Mouse (Mus musculus) kidney, embryonic 14.5 days (tissue): ENCODE data around the gene Gid8. TPM values are rescaled to one million over a fixed set of nuclear protein-coding genes. Genes with fewer than 3 reads are reported as not detected.

Experiments
- ATAC-seq: fragments of 200-750 bp; cut with Nextera tagmentation; 2 replicates; pipeline ENCODE4 v1.8.0; 2017; ENCODE audit warnings: moderate number of reproducible peaks, mild to moderate bottlenecking, moderate TSS enrichment, moderate library complexity; ENCODE audit not compliant: low FRiP score, low TSS enrichment
- H3K27ac ChIP-seq: fragments of 300-500 bp; sonication (generic); 2 replicates; pipeline ENCODE4 v1.5.1; 2014; ENCODE audit warnings: low read depth, mild to moderate bottlenecking, low read length, moderate library complexity, mixed read lengths
- H3K27me3 ChIP-seq: fragments of 300-500 bp; sonication (generic); 2 replicates; pipeline ENCODE4 v1.6.1; 2014; ENCODE audit warnings: mild to moderate bottlenecking, low read length; ENCODE audit not compliant: control insufficient read depth, insufficient read depth
- H3K36me3 ChIP-seq: fragments of 300-500 bp; sonication (generic); 2 replicates; pipeline ENCODE4 v1.6.1; 2014; ENCODE audit warnings: low read length, mixed read lengths; ENCODE audit not compliant: control insufficient read depth, insufficient read depth
- H3K4me1 ChIP-seq: fragments of 300-500 bp; sonication (generic); 2 replicates; pipeline ENCODE4 v1.6.1; 2014; ENCODE audit warnings: low read length, mixed read lengths; ENCODE audit not compliant: control insufficient read depth, insufficient read depth
- H3K4me2 ChIP-seq: fragments of 300-500 bp; sonication (generic); replicated peaks from 2 replicates; pipeline ENCODE4 v1.6.1; 2014; ENCODE audit warnings: low read depth, mild to moderate bottlenecking, low read length
- H3K4me3 ChIP-seq: fragments of 300-500 bp; sonication (generic); 2 replicates; pipeline ENCODE4 v1.5.1; 2014; ENCODE audit warnings: mild to moderate bottlenecking, low read length
- H3K9ac ChIP-seq: fragments of 300-500 bp; sonication (generic); 2 replicates; pipeline ENCODE4 v1.6.1; 2014; ENCODE audit warnings: low read depth, mild to moderate bottlenecking, low read length, moderate library complexity
- H3K9me3 ChIP-seq: fragments of 300-500 bp; sonication (generic); 2 replicates; pipeline ENCODE4 v1.6.1; 2016; ENCODE audit warnings: low read length; ENCODE audit not compliant: control insufficient read depth
- WGBS: fragments of 180-500 bp; shearing (Covaris S2); extraction: QIAGEN DNeasy Blood & Tissue Kit; methylation state at CpG from one replicate; pipeline ENCODE4 v1.1.7; 2014; 5-methylcytosine and 5-hydroxymethylcytosine counted together
- polyA plus RNA-seq: library from polyadenylated mRNA; unstranded; fragments of >200 nt; fragmentation: Nextera tagmentation; extraction: Ambion mirVana; gene quantifications from 2 replicates; pipeline ENCODE4 v1.2.1, GENCODE M21; 2014

The Gid8 gene
- polyA plus RNA-seq, result 54.3 and 62.9 TPM in 2 replicates

- under 1% methylated on average over 43 of the region's 43 CpGs for WGBS
- Histone ChIP-seq H3K4me2 (peak within 1 kb of the TSS; percentile 89), H3K36me3 (peaks cover 22% of the 10 kb centered on the region), H3K27ac (peak within 1 kb of the TSS; percentile 87), H3K9ac (peak within 1 kb of the TSS; percentile 99), H3K9me3 (no peaks in the 10 kb centered on the region), H3K27me3 (no peaks in the 10 kb centered on the region), H3K4me3 (peak within 1 kb of the TSS; percentile 99), H3K4me1 (peaks cover 15% of the 10 kb centered on the region)
- ATAC-seq, result peak; percentile 94
Measured at GRCm38 (mm10) chr2:180709923-180710272, at the start of gene Gid8, which contains the start of gene Dido1. TSS of gene Gid8 (plus strand) at chr2:180710117. TSS of gene Dido1 (minus strand) at chr2:180709999.

GRCm38 (mm10) chr2:180660521-180660920 lies 49.4 kb upstream of the Gid8 start:
- Histone ChIP-seq H3K4me2 (no peak overlapping the region), H3K4me1 (0 out of 2 replicates have a peak, but pooled peaks cover 3% of the 10 kb centered on the region), H3K9ac (no peak overlapping the region), H3K27ac (no peak overlapping the region), H3K4me3 (no peak overlapping the region), H3K9me3 (no peaks in the 10 kb centered on the region), H3K36me3 (peaks cover 35% of the 10 kb centered on the region), H3K27me3 (no peaks in the 10 kb centered on the region)
- ATAC-seq, result no peak
- 96% methylated on average over 5 of the region's 5 CpGs for WGBS

DNA sequence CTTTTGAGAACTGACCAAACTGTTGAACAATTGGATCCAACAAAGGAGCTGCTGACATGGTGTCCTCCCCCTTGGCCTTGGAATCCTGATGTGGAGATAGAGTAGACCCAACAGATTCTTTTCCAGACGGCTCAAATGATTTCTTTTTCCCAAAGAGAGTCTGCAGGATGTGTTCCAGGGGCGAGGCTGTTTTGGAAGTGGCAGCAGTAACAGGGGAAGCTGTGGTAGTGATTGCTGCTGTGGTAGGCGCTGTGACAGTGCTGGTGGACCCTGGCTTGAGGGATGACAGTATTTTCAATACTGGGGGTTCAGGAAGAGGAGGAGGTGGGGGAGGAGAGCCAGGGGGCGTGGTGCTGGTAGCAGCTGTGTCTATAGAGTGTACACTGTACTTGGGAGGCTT lies 47.9 kb upstream of the Gid8 start:
- Histone ChIP-seq H3K9me3 (no peaks in the 10 kb centered on the region), H3K4me1 (0 out of 2 replicates have a peak, but pooled peaks cover 3% of the 10 kb centered on the region), H3K9ac (no peak overlapping the region), H3K36me3 (peaks cover 50% of the 10 kb centered on the region), H3K27me3 (no peaks in the 10 kb centered on the region), H3K4me3 (no peak overlapping the region), H3K27ac (no peak overlapping the region), H3K4me2 (no peak overlapping the region)
- WGBS, result 88% methylated on average over 4 of the region's 4 CpGs
- no peak for ATAC-seq

- no peak for ATAC-seq
- Histone ChIP-seq H3K27me3 (no peaks in the 10 kb centered on the region), H3K4me1 (no peaks in the 10 kb centered on the region), H3K9me3 (no peaks in the 10 kb centered on the region), H3K4me2 (no peak overlapping the region), H3K27ac (no peak overlapping the region), H3K4me3 (no peak overlapping the region), H3K36me3 (peaks cover 54% of the 10 kb centered on the region), H3K9ac (no peak overlapping the region)
- 97% methylated on average over 2 of the region's 2 CpGs for WGBS
Measured at GRCm38 (mm10) chr2:180676706-180677105, 33.2 kb upstream of the Gid8 start.

DNA sequence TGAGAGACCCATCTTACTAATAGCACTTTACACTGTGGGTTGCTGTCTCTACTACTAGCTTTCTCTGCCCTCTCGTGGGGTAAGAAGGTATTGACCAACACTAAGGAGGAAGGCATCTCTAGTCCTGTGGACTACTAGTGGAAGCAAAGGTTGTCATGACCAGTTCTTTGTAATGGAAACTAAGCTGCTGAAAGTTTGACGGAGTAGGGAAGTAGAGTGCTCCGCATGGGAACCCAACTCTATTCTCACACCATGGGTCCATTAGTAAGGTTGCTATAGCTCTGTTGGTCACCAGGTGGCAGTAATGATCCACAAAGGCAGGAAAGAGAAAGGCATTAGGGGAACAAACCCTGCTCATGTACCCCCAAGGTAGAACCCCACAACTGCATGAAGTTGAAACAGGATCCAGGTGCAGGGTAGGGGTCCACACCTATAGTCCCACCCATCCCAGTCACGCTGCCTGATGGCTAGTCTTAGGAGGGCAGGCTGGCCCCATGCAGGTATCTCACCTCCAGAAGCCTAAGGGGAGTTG lies 31.2 kb upstream of the Gid8 start:
- peaks cover 54% of the 10 kb centered on the region for H3K36me3 ChIP-seq
- no peaks in the 10 kb centered on the region for H3K4me1 ChIP-seq
- H3K9me3 ChIP-seq, result no peaks in the 10 kb centered on the region
- H3K9ac ChIP-seq, result no peak overlapping the region
- no peak overlapping the region for H3K4me3 ChIP-seq
- peak; percentile 53; the same call in 1 of the 2 replicates for ATAC-seq
- H3K27me3 ChIP-seq, result no peaks in the 10 kb centered on the region
- H3K4me2 ChIP-seq, result no peak overlapping the region
- H3K27ac ChIP-seq, result no peak overlapping the region
- WGBS, result 30% methylated on average over 4 of the region's 4 CpGs

- Histone ChIP-seq H3K9me3 (no peaks in the 10 kb centered on the region), H3K27ac (no peak overlapping the region), H3K9ac (no peak overlapping the region), H3K27me3 (no peaks in the 10 kb centered on the region), H3K36me3 (peaks cover 66% of the 10 kb centered on the region), H3K4me2 (no peak overlapping the region), H3K4me3 (no peak overlapping the region), H3K4me1 (no peaks in the 10 kb centered on the region)
- 62% methylated on average over 2 of the region's 2 CpGs for WGBS
- ATAC-seq, result no peak
Measured at GRCm38 (mm10) chr2:180681225-180681624, 28.7 kb upstream of the Gid8 start.

GRCm38 (mm10) chr2:180683524-180683923 lies 26.4 kb upstream of the Gid8 start:
- no peak for ATAC-seq
- 94% methylated on average over 2 of the region's 2 CpGs for WGBS
- H3K4me2 ChIP-seq, result no peak overlapping the region
- H3K4me1 ChIP-seq, result no peaks in the 10 kb centered on the region
- peaks cover 89% of the 10 kb centered on the region for H3K36me3 ChIP-seq
- H3K9me3 ChIP-seq, result no peaks in the 10 kb centered on the region
- no peak overlapping the region for H3K4me3 ChIP-seq
- no peak overlapping the region for H3K27ac ChIP-seq
- H3K27me3 ChIP-seq, result no peaks in the 10 kb centered on the region
- no peak overlapping the region for H3K9ac ChIP-seq

DNA sequence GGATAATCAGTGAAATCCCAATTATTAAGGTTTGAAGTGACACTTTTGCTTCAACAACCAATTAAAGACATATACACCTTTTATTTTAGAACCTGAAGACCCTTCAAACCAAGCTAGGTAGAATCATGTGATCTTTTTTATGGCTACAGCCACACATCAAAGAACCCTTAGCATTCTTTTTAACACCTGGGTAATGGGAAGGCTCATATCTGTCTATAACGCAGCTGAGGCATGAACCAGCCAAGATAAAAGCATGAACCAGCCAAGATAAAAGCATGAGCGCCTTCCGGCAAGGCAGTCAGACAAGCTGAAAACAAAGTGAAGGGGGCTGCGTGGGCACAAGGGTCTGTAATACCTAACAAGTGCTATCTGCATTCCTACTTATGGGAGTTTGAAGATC lies 25.9 kb upstream of the Gid8 start:
- no peaks in the 10 kb centered on the region for H3K9me3 ChIP-seq
- ATAC-seq, result no peak
- H3K4me1 ChIP-seq, result no peaks in the 10 kb centered on the region
- H3K4me3 ChIP-seq, result no peak overlapping the region
- H3K4me2 ChIP-seq, result no peak overlapping the region
- no peak overlapping the region for H3K9ac ChIP-seq
- H3K36me3 ChIP-seq, result peaks cover 94% of the 10 kb centered on the region
- H3K27me3 ChIP-seq, result no peaks in the 10 kb centered on the region
- 98% methylated on average over 4 of the region's 4 CpGs for WGBS
- H3K27ac ChIP-seq, result no peak overlapping the region

GRCm38 (mm10) chr2:180689841-180690240 lies 20.1 kb upstream of the Gid8 start:
- no peak overlapping the region for H3K4me2 ChIP-seq
- H3K27me3 ChIP-seq, result no peaks in the 10 kb centered on the region
- no peak overlapping the region for H3K4me3 ChIP-seq
- no peak for ATAC-seq
- WGBS, result 88% methylated on average over 5 of the region's 5 CpGs
- H3K9ac ChIP-seq, result no peak overlapping the region
- H3K9me3 ChIP-seq, result no peaks in the 10 kb centered on the region
- peaks cover 67% of the 10 kb centered on the region for H3K36me3 ChIP-seq
- H3K27ac ChIP-seq, result no peak overlapping the region
- H3K4me1 ChIP-seq, result no peaks in the 10 kb centered on the region
